Mouse (Mus musculus): Measurements from ENCODE around the gene Irf5.

- no peak for TF ChIP-seq POLR2A (IDR thresholded peaks at IDR 0.05; ENCODE audit: borderline replicate concordance, low read depth, low read length)
- TF ChIP-seq CTCF (IDR thresholded peaks at IDR 0.05; ENCODE audit: low read depth, low read length): no peak
These were observed 8.9 kb downstream of the Irf5 start for GRCm38 (mm10) chr6:29535316-29535715.
